Mouse (Mus musculus) thymus, adult 2 months (tissue): ENCODE data around the gene Ces2a. TPM values are rescaled to one million over a fixed set of nuclear protein-coding genes. Genes with fewer than 3 reads are reported as not detected.

ENCODE experiments used
- DNase-seq: peaks from one replicate; pipeline ENCODE4 v3.0.0; 2021
- H3K27ac ChIP-seq: fragments of 200-500 bp; 2 replicates; pipeline ENCODE4 v1.5.1; 2012; ENCODE audit warnings: low read length, control low read depth; ENCODE audit not compliant: control insufficient read depth, insufficient read depth
- H3K27me3 ChIP-seq: fragments of 200-500 bp; 2 replicates; pipeline ENCODE4 v1.6.1; 2012; ENCODE audit warnings: mild to moderate bottlenecking, low read length, moderate library complexity, mixed read lengths; ENCODE audit not compliant: control insufficient read depth, insufficient read depth
- H3K36me3 ChIP-seq: fragments of 200-500 bp; 2 replicates; pipeline ENCODE4 v1.6.1; 2012; ENCODE audit warnings: mild to moderate bottlenecking, low read length, moderate library complexity; ENCODE audit not compliant: control insufficient read depth, insufficient read depth
- H3K4me1 ChIP-seq: fragments of 200-500 bp; replicated peaks from 2 replicates; pipeline ENCODE4 v1.6.1; 2012; ENCODE audit warnings: low read length; ENCODE audit not compliant: control insufficient read depth, insufficient read depth
- H3K4me3 ChIP-seq: fragments of 200-500 bp; 2 replicates; pipeline ENCODE4 v1.5.1; 2012; ENCODE audit warnings: mild to moderate bottlenecking, low read length, control low read depth, moderate library complexity; ENCODE audit not compliant: control insufficient read depth, insufficient read depth
- CTCF ChIP-seq: fragments of 200-500 bp; IDR thresholded peaks from 2 replicates; pipeline ENCODE4 v1.5.1; 2012; ENCODE audit warnings: mild to moderate bottlenecking, control low read depth, low read length, moderate library complexity, borderline replicate concordance; ENCODE audit not compliant: control insufficient read depth, poor library complexity, insufficient read depth; ENCODE audit errors: extremely low read depth
- POLR2A ChIP-seq: fragments of 200-500 bp; IDR thresholded peaks from 2 replicates; pipeline ENCODE4 v1.6.1; 2012; ENCODE audit warnings: mild to moderate bottlenecking, low read length, control low read depth, moderate library complexity; ENCODE audit not compliant: control insufficient read depth, poor library complexity, insufficient read depth; ENCODE audit errors: extremely low read depth
- WGBS: fragments of 180-500 bp; shearing (Covaris S2); methylation state at CpG from one replicate; pipeline ENCODE4 v1.1.7; 2018; 5-methylcytosine and 5-hydroxymethylcytosine counted together
- polyA plus RNA-seq: library from polyadenylated mRNA; depleted of rRNA; stranded (reverse); fragments of >200 nt; gene quantifications from 2 replicates; pipeline ENCODE4 v1.2.3, GENCODE M21; 2012; rRNA removed

Ces2a gene
- polyA plus RNA-seq, 1 experiment = 1.0 TPM

GRCm38 (mm10) chr8:104770365-104770764 lies 36.6 kb downstream of the Ces2a start:
- Histone ChIP-seq H3K27me3 (no peaks in the 10 kb centered on the region), H3K36me3 (no peaks in the 10 kb centered on the region), H3K4me3 (no peak overlapping the region), H3K27ac (no peak overlapping the region), H3K4me1 (no peaks in the 10 kb centered on the region)
- WGBS = 95% methylated on average over 3 of the region's 3 CpGs
- DNase-seq = no peak
- TF ChIP-seq CTCF (no peak), POLR2A (no peak)

- no peak overlapping the region for H3K27ac ChIP-seq
- H3K4me3 ChIP-seq = no peak overlapping the region
- H3K36me3 ChIP-seq = no peaks in the 10 kb centered on the region
- no peak for DNase-seq
- H3K27me3 ChIP-seq = no peaks in the 10 kb centered on the region
- H3K4me1 ChIP-seq = no peaks in the 10 kb centered on the region
- WGBS = 15% methylated on average over 1 of the region's 1 CpGs
- TF ChIP-seq CTCF = no peak
- no peak for TF ChIP-seq POLR2A
Measured at GRCm38 (mm10) chr8:104787049-104787448, 53.2 kb downstream of the Ces2a start.

- no peak for DNase-seq
- H3K27me3 ChIP-seq = no peaks in the 10 kb centered on the region
- H3K4me1 ChIP-seq = no peaks in the 10 kb centered on the region
- no peak overlapping the region for H3K4me3 ChIP-seq
- H3K27ac ChIP-seq = no peak overlapping the region
- H3K36me3 ChIP-seq = no peaks in the 10 kb centered on the region
- no peak for TF ChIP-seq CTCF
- WGBS = 90% methylated on average over 2 of the region's 2 CpGs
Measured at GRCm38 (mm10) chr8:104788929-104789328, 55.1 kb downstream of the Ces2a start.

GRCm38 (mm10) chr8:104789886-104790680 lies 56.3 kb downstream of the Ces2a start:
- 56% methylated on average over 3 of the region's 3 CpGs for WGBS
- H3K4me3 ChIP-seq = no peak overlapping the region
- peak; percentile 25 for DNase-seq
- no peak overlapping the region for H3K27ac ChIP-seq
- TF ChIP-seq POLR2A = no peak
- no peak for TF ChIP-seq CTCF
- H3K36me3 ChIP-seq = no peaks in the 10 kb centered on the region
- no peaks in the 10 kb centered on the region for H3K4me1 ChIP-seq
- no peaks in the 10 kb centered on the region for H3K27me3 ChIP-seq

Other genes with a start within 250 kb of the Ces2a start
- 0.03 and 0.08 TPM in 2 replicates for gene Terb1, start 224.1 kb upstream of the Ces2a start, polyA plus RNA-seq
- 8.9 and 14.3 TPM in 2 replicates for gene Nae1, start 199.4 kb upstream of the Ces2a start, polyA plus RNA-seq
- 2.4 and 2.8 TPM in 2 replicates for gene Car7, start 199.3 kb upstream of the Ces2a start, polyA plus RNA-seq
- 6.0 and 6.4 TPM in 2 replicates for gene Pdp2, start 142.6 kb upstream of the Ces2a start, polyA plus RNA-seq
- 0.20 and 1.5 TPM in 2 replicates for gene Cdh16, start 109.6 kb upstream of the Ces2a start, polyA plus RNA-seq
- gene Rrad, start 102.7 kb upstream of the Ces2a start, polyA plus RNA-seq = 25.2 and 36.1 TPM in 2 replicates
- gene Ciao2b, start 92.0 kb upstream of the Ces2a start, polyA plus RNA-seq = 72.0 and 76.9 TPM in 2 replicates
- gene Ces2b, start 97.6 kb downstream of the Ces2a start, polyA plus RNA-seq = 0.20 and 0.32 TPM in 2 replicates
- gene Ces2c, start 113.1 kb downstream of the Ces2a start, polyA plus RNA-seq = 3.7 and 4.1 TPM in 2 replicates
- 1.6 and 2.3 TPM in 2 replicates for gene Ces2e, start 192.3 kb downstream of the Ces2a start, polyA plus RNA-seq
- gene Ces2f, start 213.4 kb downstream of the Ces2a start, polyA plus RNA-seq = 3.2 and 4.9 TPM in 2 replicates
- 7.6 and 7.8 TPM in 2 replicates for gene Ces2g, start 227.7 kb downstream of the Ces2a start, polyA plus RNA-seq